Mouse (Mus musculus) retina, postnatal 1 day (tissue): Measurements from ENCODE around the gene Olfr231.

Experiments
- DNase-seq: peaks from one replicate; pipeline ENCODE4 v3.0.0-alpha.2; 2012

Olfr231 gene

DNA sequence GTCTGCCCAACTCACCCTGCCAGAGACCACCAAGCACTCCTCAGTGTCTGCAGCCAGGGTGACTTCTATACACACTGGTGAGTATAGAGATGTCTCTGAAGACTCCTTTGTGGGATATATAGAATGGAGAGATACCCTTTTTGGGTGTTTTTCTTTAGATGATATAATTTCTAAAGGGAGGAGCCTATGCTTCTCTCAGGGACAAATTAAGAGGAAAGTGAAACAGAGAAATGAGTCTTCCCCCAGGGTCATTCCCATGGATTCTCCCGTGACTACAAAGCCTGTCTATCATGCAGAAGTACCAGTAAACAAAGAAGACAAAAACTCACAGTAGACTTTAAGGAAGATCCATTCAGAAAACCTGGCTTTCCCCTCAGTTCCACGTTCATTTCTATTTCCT, at the start of gene Olfr231:
TSS of gene Olfr231 (minus strand) at position 101 of the 400 bp plus-strand sequence.
- DNase-seq: no peak

DNA sequence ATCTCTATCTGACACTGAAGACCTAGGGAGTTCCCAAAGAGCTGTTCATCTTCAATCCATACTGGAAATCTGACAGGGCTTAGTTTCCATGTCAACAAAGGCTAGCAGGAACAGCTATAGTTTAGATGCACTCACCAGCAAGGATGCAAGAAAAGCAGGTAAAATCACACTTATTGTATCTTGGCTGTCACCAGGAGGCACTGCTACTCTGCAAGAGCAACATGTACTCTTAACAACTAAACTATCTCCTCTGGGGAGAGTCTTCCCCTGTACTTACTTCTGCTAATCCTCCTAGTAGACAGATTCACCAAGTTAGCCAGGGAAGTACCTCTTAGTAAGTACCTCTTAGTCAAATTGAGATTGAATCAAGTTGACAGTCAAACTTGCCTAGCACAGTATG, 48.1 kb upstream of the Olfr231 start:
- no peak for DNase-seq

DNA sequence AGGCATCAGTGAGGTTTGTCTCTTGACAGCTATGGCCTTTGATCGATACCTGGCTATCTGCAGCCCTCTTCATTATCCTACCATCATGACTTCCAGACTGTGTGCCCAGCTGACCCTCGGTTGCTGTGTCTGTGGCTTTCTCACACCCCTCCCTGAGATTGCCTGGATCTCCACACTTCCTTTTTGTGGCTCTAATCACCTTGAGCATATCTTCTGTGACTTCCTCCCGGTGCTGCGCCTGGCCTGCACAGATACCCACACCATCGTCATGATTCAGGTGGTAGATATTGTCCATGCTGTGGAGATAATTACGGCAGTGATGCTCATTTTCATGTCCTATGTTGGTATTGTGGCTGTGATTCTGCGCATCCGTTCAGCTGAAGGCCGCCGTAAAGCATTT, 38.1 kb upstream of the Olfr231 start:
- no peak for DNase-seq

DNA sequence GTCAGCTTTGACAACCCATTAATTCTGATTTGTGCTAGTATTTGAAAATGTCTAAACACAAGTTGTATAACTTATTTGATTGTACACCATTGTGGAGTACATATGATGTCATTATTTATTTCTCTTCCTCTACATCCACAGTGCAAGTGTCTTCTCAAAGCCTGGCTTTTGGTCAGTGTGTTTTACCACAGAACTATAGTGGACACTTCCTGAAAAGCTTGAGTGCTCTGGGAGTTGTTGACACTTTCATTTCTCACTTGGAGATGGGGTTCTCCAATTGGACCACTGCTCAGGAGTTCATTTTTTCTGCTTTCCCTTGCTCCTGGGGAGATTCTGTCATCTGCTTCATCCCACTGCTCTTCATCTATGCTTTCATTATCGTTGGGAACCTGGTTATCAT, 37.5 kb upstream of the Olfr231 start:
- no peak for DNase-seq

DNA sequence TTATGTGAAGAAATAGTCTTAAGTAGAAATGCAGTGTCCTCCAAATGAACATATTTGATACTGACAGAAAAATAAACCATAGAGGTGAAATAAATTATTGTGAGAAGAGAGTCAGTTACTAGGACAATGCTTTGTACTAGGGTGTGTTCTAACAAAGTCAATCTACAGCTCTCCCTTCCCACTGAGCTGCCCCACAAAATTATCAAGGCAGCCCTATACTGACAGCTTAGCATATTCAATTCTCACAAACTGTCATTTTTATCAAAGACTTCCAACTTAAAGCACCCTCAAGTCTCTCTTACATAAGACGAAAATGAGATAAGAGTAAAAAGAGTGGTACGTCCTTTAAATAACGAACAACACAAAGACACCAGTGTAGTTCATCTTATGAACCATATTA, 36.7 kb upstream of the Olfr231 start:
- DNase-seq: no peak

DNA sequence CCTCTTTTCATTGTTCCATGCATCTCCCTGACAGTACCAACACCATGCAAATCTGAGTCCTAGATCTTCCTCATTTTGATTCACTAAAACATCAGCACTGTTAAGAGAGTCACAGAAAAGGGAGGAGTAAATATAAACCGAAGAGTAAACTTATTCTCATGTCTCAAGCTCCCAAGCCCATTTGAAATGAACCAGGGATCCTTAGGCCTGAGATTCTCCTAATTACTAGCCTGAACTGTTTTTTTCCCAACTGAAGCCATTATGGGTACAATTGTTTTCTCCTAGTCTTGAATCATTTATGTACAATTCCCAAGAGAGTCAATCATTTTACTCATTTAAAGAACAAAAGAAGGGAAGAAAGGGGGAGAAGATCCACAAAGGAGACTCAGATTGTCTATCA, 34.4 kb upstream of the Olfr231 start, which contains the start of gene Olfr420:
TSS of gene Olfr420 (plus strand) at position 301 of the 400 bp plus-strand sequence.
- no peak for DNase-seq

DNA sequence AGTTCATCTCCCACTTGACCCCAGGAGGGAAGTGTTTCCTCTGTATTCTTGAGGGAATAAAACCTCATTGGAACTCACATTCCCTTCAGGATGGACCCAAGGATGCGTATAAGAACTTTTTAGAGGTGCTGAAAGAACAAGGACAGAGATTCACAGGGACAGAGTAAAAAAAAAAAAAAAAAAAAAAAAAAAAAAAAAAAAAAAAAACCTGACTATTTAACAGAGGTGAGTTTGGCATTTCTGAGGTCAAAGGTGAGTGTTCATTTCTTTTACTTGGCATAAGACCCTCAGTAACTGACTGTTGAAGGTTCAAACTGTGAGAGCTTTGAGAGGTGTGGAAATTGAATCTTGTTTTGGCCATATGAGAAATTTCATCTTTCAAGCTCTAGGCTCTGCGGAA, 28.3 kb upstream of the Olfr231 start:
- DNase-seq: no peak

DNA sequence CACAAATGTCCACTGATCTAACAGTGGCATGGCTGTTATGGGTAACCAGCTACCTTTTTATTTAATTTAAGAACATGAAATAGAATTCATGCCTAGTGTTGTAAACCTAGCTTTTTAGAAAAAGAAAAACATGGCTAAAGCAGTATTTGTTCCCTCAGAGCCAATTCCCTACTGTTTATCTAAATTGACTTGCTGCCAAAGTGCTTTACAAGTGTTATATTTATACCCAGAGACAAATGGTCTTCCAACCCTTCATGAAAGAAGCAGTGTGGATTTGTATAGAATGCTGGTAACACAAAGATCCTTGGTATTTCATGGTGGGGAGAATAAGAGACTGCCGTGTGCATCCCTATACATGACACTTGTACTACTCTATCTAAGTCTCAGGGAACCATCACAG, 25.7 kb upstream of the Olfr231 start:
- no peak for DNase-seq

DNA sequence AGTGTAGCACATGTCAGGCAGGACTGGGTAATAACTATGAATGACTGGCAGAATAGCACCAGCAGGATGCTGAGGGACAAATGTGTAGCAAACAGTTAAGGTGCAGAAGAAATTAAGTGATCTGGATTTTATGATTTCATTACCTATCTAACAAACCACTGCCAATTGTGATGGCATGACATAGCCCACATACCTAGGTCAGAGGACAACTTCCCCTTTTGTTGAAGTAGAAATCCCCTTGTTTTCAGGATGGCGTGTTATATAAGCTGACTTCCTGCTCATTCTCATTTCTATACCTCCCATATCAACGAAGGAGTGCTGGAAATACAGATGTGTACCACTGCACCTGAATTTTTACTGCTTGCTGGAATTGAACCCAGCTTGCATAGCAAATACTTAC, 20.4 kb upstream of the Olfr231 start:
- DNase-seq: no peak

DNA sequence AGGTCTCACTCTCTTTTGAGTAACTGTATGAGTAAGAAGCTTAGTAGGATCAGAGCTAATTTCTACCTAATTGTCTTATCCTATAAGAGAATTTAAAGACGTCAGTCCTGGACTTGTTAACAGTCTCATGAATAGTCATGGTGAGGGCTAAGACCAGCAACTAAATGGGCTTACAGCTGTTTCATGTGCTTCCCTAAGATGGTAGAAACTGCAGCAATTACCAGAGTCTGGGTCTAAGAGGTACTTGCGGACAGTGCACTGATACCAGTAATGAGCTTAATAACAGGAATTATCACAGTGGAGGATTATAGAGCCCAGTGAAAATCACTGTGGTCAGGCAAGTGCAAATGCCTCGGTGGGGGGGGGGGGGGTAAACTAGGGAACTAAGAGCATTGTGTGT, 11.0 kb upstream of the Olfr231 start:
- peak; percentile 79 for DNase-seq

DNA sequence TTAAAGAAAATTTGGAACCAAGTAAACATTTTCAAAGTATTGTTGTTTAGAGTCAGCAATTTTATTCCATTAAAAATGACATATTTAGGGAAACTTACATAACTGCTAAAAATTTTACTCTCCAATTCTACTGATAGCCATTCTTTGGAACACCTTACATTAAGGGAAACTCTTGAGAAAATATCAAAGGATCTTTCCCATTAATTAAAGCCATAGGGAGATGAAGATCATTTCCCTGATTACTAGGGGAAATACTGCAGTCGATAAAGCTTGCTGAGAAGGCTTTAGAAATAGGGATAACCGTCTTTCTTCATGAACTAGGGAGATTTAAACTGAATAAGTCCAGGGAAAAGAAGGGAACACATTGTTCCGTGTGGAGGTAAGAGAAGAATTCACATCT, 10.3 kb upstream of the Olfr231 start, which contains the start of gene Olfr424:
TSS of gene Olfr424 (plus strand) at position 301 of the 400 bp plus-strand sequence.
- no peak for DNase-seq

DNA sequence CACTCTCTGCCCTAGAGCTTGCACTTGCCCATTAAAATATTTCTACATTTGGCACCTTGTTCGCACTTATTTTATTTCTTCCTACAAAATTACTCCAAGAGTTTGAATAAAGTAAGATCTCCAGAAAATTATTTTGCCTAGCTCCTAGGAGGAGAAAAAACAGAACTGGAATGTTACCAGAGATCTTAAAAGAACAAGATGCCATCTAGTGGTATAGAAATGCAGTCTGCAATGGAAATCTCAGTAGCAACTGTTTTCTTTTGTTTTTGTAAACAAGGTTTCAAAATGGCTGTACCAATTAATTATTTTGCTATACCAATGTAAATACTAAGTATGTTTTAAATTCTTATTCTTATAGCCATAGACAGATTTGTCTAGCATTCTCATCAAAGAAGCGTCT, 17.2 kb downstream of the Olfr231 start:
- DNase-seq: peak; percentile 8

DNA sequence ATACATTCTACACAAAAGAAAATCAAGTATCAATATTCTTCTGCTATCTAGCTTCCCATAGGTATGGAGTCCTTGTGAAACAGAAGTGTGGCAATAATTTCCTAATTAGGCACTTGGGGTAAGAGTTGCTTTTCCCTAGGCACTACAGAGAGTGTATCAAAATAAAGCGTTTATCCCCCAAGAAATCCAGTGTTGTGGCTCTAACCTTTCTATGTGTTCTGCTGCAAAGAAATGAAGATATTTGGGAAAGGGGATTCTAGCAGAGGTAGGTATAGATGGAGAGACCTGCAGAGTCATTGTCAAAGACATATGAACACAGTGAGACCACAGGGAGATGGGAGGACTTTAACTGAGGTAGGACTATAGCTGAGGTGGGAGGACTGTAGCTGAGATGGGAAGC, 24.4 kb downstream of the Olfr231 start, which contains the start of gene Olfr427:
TSS of gene Olfr427 (plus strand) at position 301 of the 400 bp plus-strand sequence.
- no peak for DNase-seq

DNA sequence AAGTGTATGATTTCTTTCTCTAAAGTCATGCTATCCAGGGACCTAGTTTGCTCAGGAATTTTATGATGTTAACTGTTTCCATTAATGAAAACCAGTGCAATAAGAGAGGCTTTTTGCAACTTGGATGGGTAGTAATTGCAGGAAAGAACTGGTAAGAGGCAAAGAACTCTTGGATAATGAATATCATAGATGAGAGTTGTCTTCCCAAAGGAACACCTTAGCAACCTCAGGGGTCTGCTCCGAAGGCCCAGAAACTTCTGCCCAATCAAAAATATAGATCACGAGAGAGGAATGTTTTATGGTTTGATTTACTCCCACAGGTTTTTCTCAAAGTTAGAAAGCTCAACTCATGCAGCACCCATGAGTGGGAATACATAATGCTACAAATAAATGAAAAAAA, 36.9 kb downstream of the Olfr231 start, which contains the start of gene Olfr429:
TSS of gene Olfr429 (plus strand) at position 301 of the 400 bp plus-strand sequence.
- DNase-seq: no peak

DNA sequence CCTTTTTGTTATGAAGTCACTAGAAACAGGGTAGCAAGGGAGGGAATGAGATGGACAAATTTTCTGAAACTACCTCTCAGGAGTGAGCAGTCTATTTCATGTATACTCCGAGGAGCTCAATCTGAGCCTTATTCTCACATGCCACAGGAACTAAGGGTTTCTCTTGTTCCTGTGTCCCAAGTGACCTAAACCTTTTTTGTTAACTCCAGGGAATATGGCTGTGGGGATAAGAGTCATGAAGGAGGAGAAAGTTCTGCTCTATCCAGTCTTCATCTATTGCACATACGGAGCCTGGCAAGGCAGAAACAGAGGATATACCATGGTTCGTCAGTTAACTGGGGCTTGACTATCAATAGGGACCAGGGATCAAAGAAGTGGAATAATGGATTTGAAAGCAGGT, 54.7 kb downstream of the Olfr231 start, which contains the start of gene Olfr430:
TSS of gene Olfr430 (plus strand) at position 301 of the 400 bp plus-strand sequence.
- DNase-seq: no peak
